Mouse (Mus musculus): ENCODE results near the gene Ran. TPM values are rescaled to one million over a fixed set of nuclear protein-coding genes. Genes with fewer than 3 reads are reported as not detected.

The Ran gene
- polyA plus RNA-seq, 1 experiment from 2014 or later: 426 TPM

DNA sequence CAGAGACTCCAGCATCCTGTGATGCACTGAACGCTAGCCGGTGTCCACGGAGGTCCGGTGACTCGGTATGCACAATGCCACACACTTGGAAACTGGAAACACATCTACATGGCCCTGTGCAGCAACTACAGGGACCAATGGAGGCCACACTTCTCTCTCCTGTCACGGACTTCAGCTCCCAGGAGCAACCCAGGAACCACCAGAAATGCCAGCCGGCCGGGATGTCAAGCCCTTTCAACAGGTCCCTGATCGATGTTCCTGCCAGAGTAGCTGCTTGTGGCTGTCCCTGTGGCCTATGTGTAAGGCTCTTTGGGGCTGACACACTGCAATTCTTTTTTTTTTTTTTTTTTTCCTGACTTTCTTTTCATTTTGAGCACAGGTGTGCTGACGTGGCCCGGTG, 44.3 kb downstream of the Ran start:
- Histone ChIP-seq H3K9me3 (replicated peaks) (peaks cover 3% of the 10 kb centered on the region; the same call in 1 of the 2 replicates), H3K27ac (ENCODE audit: poor library complexity, severe bottlenecking) (no peak overlapping the region), H3K27me3 (replicated peaks) (peaks cover 31% of the 10 kb centered on the region), H3K4me3 (no peak overlapping the region), H3K4me1 (replicated peaks) (peaks cover 5% of the 10 kb centered on the region; the same call in 1 of the 2 replicates), H3K4me2 (no peak overlapping the region), H3K9ac (no peak overlapping the region), H3K36me3 (no peaks in the 10 kb centered on the region)
- no peak for ATAC-seq (ENCODE audit: insufficient number of reproducible peaks, low FRiP score)
- WGBS: 75% methylated on average over 11 of the region's 11 CpGs

- Histone ChIP-seq H3K36me3 (no peaks in the 10 kb centered on the region), H3K4me3 (no peak overlapping the region), H3K4me2 (no peak overlapping the region), H3K27me3 (replicated peaks) (peaks cover 30% of the 10 kb centered on the region), H3K9me3 (replicated peaks) (no peaks in the 10 kb centered on the region), H3K4me1 (replicated peaks) (peaks cover 5% of the 10 kb centered on the region; the same call in 1 of the 2 replicates), H3K9ac (no peak overlapping the region), H3K27ac (ENCODE audit: poor library complexity, severe bottlenecking) (no peak overlapping the region)
- ATAC-seq (ENCODE audit: insufficient number of reproducible peaks, low FRiP score): no peak
- 68% methylated on average over 12 of the region's 12 CpGs for WGBS
These were observed 45.4 kb downstream of the Ran start for GRCm38 (mm10) chr5:129065301-129065700.

GRCm38 (mm10) chr5:129065946-129066345, 46.1 kb downstream of the Ran start:
- no peak overlapping the region for H3K9ac ChIP-seq
- peaks cover 23% of the 10 kb centered on the region for H3K27me3 ChIP-seq (replicated peaks)
- H3K36me3 ChIP-seq: no peaks in the 10 kb centered on the region
- H3K4me3 ChIP-seq: no peak overlapping the region
- H3K27ac ChIP-seq (ENCODE audit: poor library complexity, severe bottlenecking): no peak overlapping the region
- H3K4me1 ChIP-seq (replicated peaks): peaks cover 5% of the 10 kb centered on the region; the same call in 1 of the 2 replicates
- H3K9me3 ChIP-seq (replicated peaks): no peaks in the 10 kb centered on the region
- no peak for ATAC-seq (ENCODE audit: insufficient number of reproducible peaks, low FRiP score)
- no peak overlapping the region for H3K4me2 ChIP-seq
- 65% methylated on average over 9 of the region's 9 CpGs for WGBS

DNA sequence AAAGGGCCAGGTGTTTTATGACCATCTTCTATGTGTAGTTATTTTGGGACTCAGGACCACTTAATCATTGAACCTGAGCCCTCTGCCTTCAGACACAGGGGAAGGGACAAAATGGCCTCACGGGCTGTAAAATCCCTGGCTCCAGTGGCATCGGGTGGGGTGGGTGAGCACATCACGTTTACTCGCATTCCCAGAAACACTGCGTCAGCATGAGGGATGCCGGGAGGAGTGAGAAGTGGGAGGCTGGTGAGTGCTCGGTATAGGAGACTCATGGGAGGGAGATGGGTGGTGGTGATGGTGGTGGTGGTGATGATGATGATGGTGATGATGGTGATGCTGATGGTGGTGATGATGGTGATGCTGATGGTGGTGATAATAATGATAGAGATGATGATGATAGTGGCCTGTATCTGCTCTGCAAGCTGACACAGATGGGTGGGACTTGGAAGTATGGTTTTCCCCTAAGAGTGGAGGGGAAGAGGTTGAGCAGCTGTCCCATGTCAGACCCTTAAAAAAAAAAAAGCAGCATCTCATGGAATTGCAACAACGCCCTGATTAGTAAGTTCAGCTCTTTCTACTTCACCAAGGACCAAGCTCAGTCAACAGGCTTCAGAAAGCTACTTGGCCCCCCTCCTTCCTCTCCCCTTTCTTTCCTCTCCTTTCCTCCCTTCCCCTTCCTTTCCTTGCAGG, 46.8 kb downstream of the Ran start:
- H3K9ac ChIP-seq: no peak overlapping the region
- H3K36me3 ChIP-seq: no peaks in the 10 kb centered on the region
- H3K27ac ChIP-seq (ENCODE audit: poor library complexity, severe bottlenecking): no peak overlapping the region
- H3K27me3 ChIP-seq (replicated peaks): peaks cover 24% of the 10 kb centered on the region
- H3K4me2 ChIP-seq: no peak overlapping the region
- H3K4me3 ChIP-seq: no peak overlapping the region
- H3K4me1 ChIP-seq (replicated peaks): peaks cover 5% of the 10 kb centered on the region; the same call in 1 of the 2 replicates
- no peaks in the 10 kb centered on the region for H3K9me3 ChIP-seq (replicated peaks)
- 75% methylated on average over 8 of the region's 8 CpGs for WGBS
- no peak for ATAC-seq (ENCODE audit: insufficient number of reproducible peaks, low FRiP score)

DNA sequence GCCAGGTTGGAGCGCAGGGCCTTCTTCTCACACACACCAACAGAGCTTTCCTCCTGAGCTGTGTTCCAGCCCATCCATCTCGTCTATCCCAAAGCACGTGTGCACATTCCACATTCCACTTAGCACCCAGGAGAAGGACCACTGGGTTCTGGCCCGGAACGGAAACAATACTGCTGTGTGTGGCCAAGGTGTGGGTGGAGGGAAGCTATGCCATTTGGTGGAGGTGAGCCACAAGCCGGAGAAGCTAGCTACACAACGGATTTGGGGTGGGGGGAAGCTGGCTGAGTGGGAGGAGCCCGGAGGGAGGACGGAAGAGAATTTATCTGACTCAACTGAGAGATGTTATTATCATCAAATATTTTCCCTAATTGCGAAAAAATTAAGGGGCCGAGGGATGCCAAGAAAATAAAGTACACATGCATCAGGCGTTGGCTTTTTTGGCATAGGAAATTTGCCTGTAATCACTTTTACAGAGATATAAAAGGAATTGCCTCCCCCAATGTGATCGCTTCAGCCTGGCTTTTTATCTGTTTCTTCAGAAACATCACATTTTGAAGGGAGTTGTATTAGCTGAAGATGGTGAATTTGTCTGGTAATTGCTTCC, 47.5 kb downstream of the Ran start:
- H3K27ac ChIP-seq (ENCODE audit: poor library complexity, severe bottlenecking): no peak overlapping the region
- 56% methylated on average over 13 of the region's 13 CpGs for WGBS

GRCm38 (mm10) chr5:129071761-129072280, 52.0 kb downstream of the Ran start:
- H3K9me3 ChIP-seq (replicated peaks): no peaks in the 10 kb centered on the region
- H3K4me2 ChIP-seq: no peak overlapping the region
- WGBS: 79% methylated on average over 14 of the region's 14 CpGs
- peaks cover 5% of the 10 kb centered on the region for H3K27me3 ChIP-seq (replicated peaks)
- no peak overlapping the region for H3K27ac ChIP-seq (ENCODE audit: poor library complexity, severe bottlenecking)
- no peaks in the 10 kb centered on the region for H3K36me3 ChIP-seq
- no peak overlapping the region for H3K4me3 ChIP-seq
- no peaks in the 10 kb centered on the region for H3K4me1 ChIP-seq (replicated peaks)
- ATAC-seq (ENCODE audit: insufficient number of reproducible peaks, low FRiP score): no peak
- no peak overlapping the region for H3K9ac ChIP-seq

More for the DNA sequence above, 47.5 kb downstream of the Ran start:
- peaks cover 17% of the 10 kb centered on the region for H3K27me3 ChIP-seq (replicated peaks)
- H3K36me3 ChIP-seq: no peaks in the 10 kb centered on the region
- H3K4me2 ChIP-seq: no peak overlapping the region
- peaks cover 5% of the 10 kb centered on the region; the same call in 1 of the 2 replicates for H3K4me1 ChIP-seq (replicated peaks)
- H3K4me3 ChIP-seq: no peak overlapping the region
- no peak overlapping the region for H3K9ac ChIP-seq
- no peaks in the 10 kb centered on the region for H3K9me3 ChIP-seq (replicated peaks)
- no peak for ATAC-seq (ENCODE audit: insufficient number of reproducible peaks, low FRiP score)

DNA sequence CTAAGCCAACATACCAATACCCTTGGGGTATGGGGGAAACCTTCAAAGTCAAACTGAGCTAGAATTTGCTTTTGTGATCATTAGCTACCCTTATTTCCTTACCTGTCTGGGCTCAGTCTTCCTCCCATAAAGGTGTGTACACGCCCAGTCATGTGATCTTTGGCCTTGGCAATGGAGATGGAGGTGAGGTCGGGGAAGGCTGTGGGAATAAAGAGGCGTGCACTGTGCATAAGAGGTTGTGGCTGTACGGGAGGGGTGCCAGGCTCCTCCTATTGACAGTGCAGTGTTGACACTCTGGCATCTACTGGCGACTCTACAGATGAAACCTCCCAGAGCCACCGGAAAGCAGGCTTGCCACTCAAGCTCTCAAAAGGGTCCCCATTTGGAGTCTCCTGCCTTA, 53.5 kb downstream of the Ran start:
- Histone ChIP-seq H3K27me3 (replicated peaks) (peaks cover 5% of the 10 kb centered on the region), H3K27ac (ENCODE audit: poor library complexity, severe bottlenecking) (no peak overlapping the region), H3K9me3 (replicated peaks) (no peaks in the 10 kb centered on the region), H3K9ac (no peak overlapping the region), H3K4me2 (no peak overlapping the region), H3K4me3 (no peak overlapping the region), H3K4me1 (replicated peaks) (no peaks in the 10 kb centered on the region), H3K36me3 (no peaks in the 10 kb centered on the region)
- no peak for ATAC-seq (ENCODE audit: insufficient number of reproducible peaks, low FRiP score)
- WGBS: 53% methylated on average over 6 of the region's 6 CpGs

Other genes with a start within 250 kb of the Ran start
- 0.10 and 0.13 TPM in 2 replicates for gene Rimbp2, start 66.6 kb upstream of the Ran start, polyA plus RNA-seq (2016; fragmentation: Nextera tagmentation; extraction: Ambion mirVana)
- 19.3 and 21.3 TPM in 2 replicates for gene Stx2, start 11.5 kb upstream of the Ran start, polyA plus RNA-seq (2016; fragmentation: Nextera tagmentation; extraction: Ambion mirVana)
- 0.31 and 0.54 TPM in 2 replicates for gene Adgrd1, start 76.7 kb downstream of the Ran start, polyA plus RNA-seq (2016; fragmentation: Nextera tagmentation; extraction: Ambion mirVana)

All from heart, embryonic 12.5 days (tissue).